Mouse (Mus musculus): Measurements from ENCODE around the gene Il10ra. TPM values are rescaled to one million over a fixed set of nuclear protein-coding genes. Genes with fewer than 3 reads are reported as not detected.
A peak's percentile ranks its signal among the peaks of the same experiment; 100 is the strongest.

Il10ra gene
- total and polyA plus RNA-seq, 2 experiments: 2.7 to 2.9 TPM

DNA sequence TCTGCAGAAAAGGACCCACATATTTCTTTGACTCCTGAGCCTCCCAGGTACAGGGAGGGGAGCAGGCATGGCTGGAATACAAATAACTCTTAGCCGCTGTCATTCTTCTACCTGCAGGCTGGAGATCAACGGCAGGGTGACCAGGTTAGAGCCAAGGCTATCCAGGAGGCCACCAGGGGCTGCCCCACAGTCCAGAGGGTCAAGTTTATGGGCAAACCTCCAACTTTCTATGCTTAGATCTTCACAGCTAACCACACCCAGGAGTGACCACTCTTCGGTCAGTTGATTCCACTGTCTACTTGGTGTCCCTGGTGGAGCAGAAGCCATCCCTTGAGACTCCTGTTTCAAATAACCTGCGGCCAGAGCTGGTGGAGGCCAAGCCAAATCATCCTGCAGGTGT is 13.5 kb downstream of the Il10ra start:
- Histone ChIP-seq H3K27me3 (ENCODE audit: control insufficient read depth, insufficient read depth, low read length) (no peaks in the 10 kb centered on the region), H3K9ac (ENCODE audit: low read depth, low read length) (no peak overlapping the region), H3K4me1 (ENCODE audit: control insufficient read depth, insufficient read depth, low read length) (no peaks in the 10 kb centered on the region), H3K79me2 (ENCODE audit: control insufficient read depth, insufficient read depth, low read length) (no peaks in the 10 kb centered on the region), H3K36me3 (ENCODE audit: control insufficient read depth, insufficient read depth, low read length) (no peaks in the 10 kb centered on the region), H3K27ac (replicated peaks; ENCODE audit: insufficient read depth, low read depth, low read length) (no peak overlapping the region), H3K4me3 (ENCODE audit: insufficient read depth, low read depth, low read length) (no peak overlapping the region)
- WGBS: 73% methylated on average over 4 of the region's 4 CpGs
- TF ChIP-seq POLR2A (IDR thresholded peaks at IDR 0.05; ENCODE audit: extremely low read depth, insufficient read depth, low read length) (no peak), CTCF (IDR thresholded peaks at IDR 0.05; ENCODE audit: low read depth, low read length) (no peak)
- DNase-seq (ENCODE audit: extremely low read depth, low read depth, low spot score): no peak

DNA sequence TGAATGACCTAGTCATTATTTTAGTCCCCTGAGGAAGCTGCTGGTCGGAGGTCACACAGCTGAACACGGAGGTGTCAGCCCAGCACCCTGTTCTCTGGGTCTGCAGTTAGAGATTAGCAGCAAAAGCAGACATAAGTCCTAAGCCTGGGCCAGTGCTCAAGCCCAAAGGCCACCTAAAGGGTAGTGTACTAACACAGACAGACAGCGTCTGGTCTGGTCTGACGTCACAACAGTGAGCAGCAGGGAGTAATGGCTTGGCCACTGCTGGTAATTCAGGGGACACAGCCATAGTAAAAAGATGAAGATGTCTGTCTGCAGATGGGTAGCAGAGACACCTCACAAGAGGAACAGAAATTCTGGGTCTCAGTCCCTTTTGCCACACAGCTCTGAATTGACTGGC is 14.3 kb downstream of the Il10ra start:
- TF ChIP-seq CTCF (IDR thresholded peaks at IDR 0.05; ENCODE audit: low read depth, low read length): no peak
- TF ChIP-seq POLR2A (IDR thresholded peaks at IDR 0.05; ENCODE audit: extremely low read depth, insufficient read depth, low read length): no peak

DNA sequence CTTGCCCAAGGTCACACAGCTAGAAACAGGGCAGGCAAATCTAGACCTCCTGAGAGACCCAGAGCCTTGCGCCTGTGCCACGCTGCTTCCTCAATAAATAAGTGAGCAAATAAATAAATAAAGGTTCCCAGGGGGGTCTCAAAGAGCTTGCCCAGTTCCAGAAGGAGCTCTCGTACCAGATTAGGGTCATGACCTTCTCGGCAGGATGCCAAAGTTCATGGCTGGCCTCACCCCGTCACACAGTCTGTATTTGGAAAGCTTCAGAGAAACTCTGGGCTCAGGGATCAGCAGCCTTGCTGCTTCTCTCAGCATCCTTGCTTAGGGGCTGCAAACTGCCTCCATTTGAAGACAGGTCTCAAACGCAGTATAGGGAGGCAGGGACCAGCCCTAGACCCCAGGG is 14.9 kb downstream of the Il10ra start:
- Histone ChIP-seq H3K79me2 (ENCODE audit: control insufficient read depth, insufficient read depth, low read length) (no peaks in the 10 kb centered on the region), H3K4me3 (ENCODE audit: insufficient read depth, low read depth, low read length) (no peak overlapping the region), H3K4me1 (ENCODE audit: control insufficient read depth, insufficient read depth, low read length) (no peaks in the 10 kb centered on the region), H3K36me3 (ENCODE audit: control insufficient read depth, insufficient read depth, low read length) (no peaks in the 10 kb centered on the region), H3K9ac (ENCODE audit: low read depth, low read length) (no peak overlapping the region), H3K27ac (replicated peaks; ENCODE audit: insufficient read depth, low read depth, low read length) (no peak overlapping the region), H3K27me3 (ENCODE audit: control insufficient read depth, insufficient read depth, low read length) (no peaks in the 10 kb centered on the region)
- DNase-seq (ENCODE audit: extremely low read depth, low read depth, low spot score): no peak
- TF ChIP-seq CTCF (IDR thresholded peaks at IDR 0.05; ENCODE audit: low read depth, low read length) (no peak), POLR2A (IDR thresholded peaks at IDR 0.05; ENCODE audit: extremely low read depth, insufficient read depth, low read length) (no peak)
- WGBS: 40% methylated on average over 6 of the region's 6 CpGs

More for the DNA sequence above, 14.3 kb downstream of the Il10ra start:
- no peak overlapping the region for H3K9ac ChIP-seq (ENCODE audit: low read depth, low read length)
- H3K79me2 ChIP-seq (ENCODE audit: control insufficient read depth, insufficient read depth, low read length): no peaks in the 10 kb centered on the region
- no peaks in the 10 kb centered on the region for H3K27me3 ChIP-seq (ENCODE audit: control insufficient read depth, insufficient read depth, low read length)
- H3K27ac ChIP-seq (replicated peaks; ENCODE audit: insufficient read depth, low read depth, low read length): no peak overlapping the region
- no peaks in the 10 kb centered on the region for H3K4me1 ChIP-seq (ENCODE audit: control insufficient read depth, insufficient read depth, low read length)
- no peak for DNase-seq (ENCODE audit: extremely low read depth, low read depth, low spot score)
- WGBS: 58% methylated on average over 4 of the region's 4 CpGs
- no peak overlapping the region for H3K4me3 ChIP-seq (ENCODE audit: insufficient read depth, low read depth, low read length)
- no peaks in the 10 kb centered on the region for H3K36me3 ChIP-seq (ENCODE audit: control insufficient read depth, insufficient read depth, low read length)

DNA sequence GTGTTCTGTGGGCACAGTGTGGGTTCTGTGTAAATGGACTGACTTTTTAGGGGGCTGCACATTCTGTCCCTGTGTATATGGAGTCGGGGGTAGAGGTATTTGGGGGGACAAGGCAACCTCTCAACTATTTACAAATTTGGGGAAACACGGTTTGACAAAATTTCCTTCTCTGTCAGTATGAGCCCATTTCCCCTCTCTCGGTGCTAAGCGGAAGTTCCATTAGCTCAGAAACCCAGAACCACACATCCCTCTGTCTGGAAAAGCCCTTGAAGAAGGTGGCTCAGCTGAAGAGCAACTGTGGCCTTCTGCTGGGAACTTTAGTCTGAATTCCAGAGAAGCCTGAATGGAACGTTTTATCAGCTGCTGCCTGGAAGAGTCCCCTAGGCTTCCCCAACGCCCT is 16.6 kb downstream of the Il10ra start:
- Histone ChIP-seq H3K27me3 (ENCODE audit: control insufficient read depth, insufficient read depth, low read length) (no peaks in the 10 kb centered on the region), H3K9ac (ENCODE audit: low read depth, low read length) (no peak overlapping the region), H3K27ac (replicated peaks; ENCODE audit: insufficient read depth, low read depth, low read length) (peak overlapping the region; percentile 39), H3K4me1 (ENCODE audit: control insufficient read depth, insufficient read depth, low read length) (no peaks in the 10 kb centered on the region), H3K4me3 (ENCODE audit: insufficient read depth, low read depth, low read length) (no peak overlapping the region), H3K36me3 (ENCODE audit: control insufficient read depth, insufficient read depth, low read length) (no peaks in the 10 kb centered on the region), H3K79me2 (ENCODE audit: control insufficient read depth, insufficient read depth, low read length) (no peaks in the 10 kb centered on the region)
- 77% methylated on average over 6 of the region's 6 CpGs for WGBS
- peak; percentile 26 for DNase-seq (ENCODE audit: extremely low read depth, low read depth, low spot score)
- TF ChIP-seq CTCF (IDR thresholded peaks at IDR 0.05; ENCODE audit: low read depth, low read length) (no peak), POLR2A (IDR thresholded peaks at IDR 0.05; ENCODE audit: extremely low read depth, insufficient read depth, low read length) (no peak)

DNA sequence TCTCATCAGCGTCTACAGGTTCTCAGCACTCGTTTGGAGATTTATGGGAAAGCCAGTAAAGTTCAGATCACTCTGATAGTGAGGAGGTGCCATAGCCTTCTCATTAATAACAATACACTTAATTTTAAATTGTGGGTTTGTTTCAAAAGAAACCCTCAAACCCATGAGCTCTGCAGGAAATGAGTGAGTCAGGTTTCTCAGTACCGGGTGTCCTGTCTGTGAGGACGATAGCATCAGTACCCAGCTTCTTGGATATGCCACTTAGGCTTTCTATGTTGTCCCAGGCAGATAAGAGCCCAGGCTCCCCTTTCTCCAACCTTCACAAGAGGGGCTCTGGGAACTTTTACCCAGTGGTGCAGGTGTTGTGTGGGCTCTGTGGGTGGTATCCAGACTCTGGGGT is 17.0 kb downstream of the Il10ra start:
- 77% methylated on average over 4 of the region's 4 CpGs for WGBS
- no peaks in the 10 kb centered on the region for H3K36me3 ChIP-seq (ENCODE audit: control insufficient read depth, insufficient read depth, low read length)
- no peaks in the 10 kb centered on the region for H3K27me3 ChIP-seq (ENCODE audit: control insufficient read depth, insufficient read depth, low read length)
- H3K4me3 ChIP-seq (ENCODE audit: insufficient read depth, low read depth, low read length): no peak overlapping the region
- H3K79me2 ChIP-seq (ENCODE audit: control insufficient read depth, insufficient read depth, low read length): no peaks in the 10 kb centered on the region
- H3K4me1 ChIP-seq (ENCODE audit: control insufficient read depth, insufficient read depth, low read length): no peaks in the 10 kb centered on the region
- peak overlapping the region; percentile 39; the same call in 1 of the 2 replicates for H3K27ac ChIP-seq (replicated peaks; ENCODE audit: insufficient read depth, low read depth, low read length)
- no peak for TF ChIP-seq POLR2A (IDR thresholded peaks at IDR 0.05; ENCODE audit: extremely low read depth, insufficient read depth, low read length)
- no peak for TF ChIP-seq CTCF (IDR thresholded peaks at IDR 0.05; ENCODE audit: low read depth, low read length)
- H3K9ac ChIP-seq (ENCODE audit: low read depth, low read length): no peak overlapping the region
- no peak for DNase-seq (ENCODE audit: extremely low read depth, low read depth, low spot score)

DNA sequence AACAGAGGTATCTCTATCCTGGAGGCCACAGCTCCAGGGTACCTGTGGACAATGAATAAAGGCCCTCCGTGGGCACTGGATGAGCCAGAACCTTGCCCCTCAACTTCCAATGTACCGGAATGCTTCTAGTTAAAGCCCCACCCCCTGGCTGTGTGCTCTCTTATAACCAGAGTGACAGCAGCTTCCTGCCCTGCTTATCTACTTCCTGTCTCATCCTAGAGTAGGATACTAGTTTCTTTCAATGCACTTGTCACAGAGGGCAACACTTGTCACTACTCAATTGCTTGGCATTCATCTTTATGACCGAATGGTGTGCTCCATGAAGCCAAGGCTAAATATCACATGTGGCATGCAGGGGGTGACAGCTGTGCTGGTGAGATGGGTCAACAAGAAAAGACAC is 17.7 kb downstream of the Il10ra start:
- Histone ChIP-seq H3K9ac (ENCODE audit: low read depth, low read length) (no peak overlapping the region), H3K36me3 (ENCODE audit: control insufficient read depth, insufficient read depth, low read length) (no peaks in the 10 kb centered on the region), H3K79me2 (ENCODE audit: control insufficient read depth, insufficient read depth, low read length) (no peaks in the 10 kb centered on the region), H3K27me3 (ENCODE audit: control insufficient read depth, insufficient read depth, low read length) (no peaks in the 10 kb centered on the region), H3K4me1 (ENCODE audit: control insufficient read depth, insufficient read depth, low read length) (no peaks in the 10 kb centered on the region), H3K4me3 (ENCODE audit: insufficient read depth, low read depth, low read length) (no peak overlapping the region), H3K27ac (replicated peaks; ENCODE audit: insufficient read depth, low read depth, low read length) (no peak overlapping the region)
- 65% methylated on average over 3 of the region's 3 CpGs for WGBS
- no peak for DNase-seq (ENCODE audit: extremely low read depth, low read depth, low spot score)
- TF ChIP-seq POLR2A (IDR thresholded peaks at IDR 0.05; ENCODE audit: extremely low read depth, insufficient read depth, low read length) (no peak), CTCF (IDR thresholded peaks at IDR 0.05; ENCODE audit: low read depth, low read length) (no peak)
